Mouse (Mus musculus) C2C12 (cell line): Measurements from ENCODE around the gene Ecsit.

Experiments used
- CTCF ChIP-seq: IDR thresholded peaks from one replicate; pipeline ENCODE4 v1.5.1; 2011; ENCODE audit not compliant: control insufficient read depth, insufficient read depth, insufficient read length
- MYOG ChIP-seq: IDR thresholded peaks from one replicate; pipeline ENCODE4 v1.6.1; 2011; ENCODE audit not compliant: control insufficient read depth, insufficient read length; ENCODE audit errors: extremely low read depth

DNA sequence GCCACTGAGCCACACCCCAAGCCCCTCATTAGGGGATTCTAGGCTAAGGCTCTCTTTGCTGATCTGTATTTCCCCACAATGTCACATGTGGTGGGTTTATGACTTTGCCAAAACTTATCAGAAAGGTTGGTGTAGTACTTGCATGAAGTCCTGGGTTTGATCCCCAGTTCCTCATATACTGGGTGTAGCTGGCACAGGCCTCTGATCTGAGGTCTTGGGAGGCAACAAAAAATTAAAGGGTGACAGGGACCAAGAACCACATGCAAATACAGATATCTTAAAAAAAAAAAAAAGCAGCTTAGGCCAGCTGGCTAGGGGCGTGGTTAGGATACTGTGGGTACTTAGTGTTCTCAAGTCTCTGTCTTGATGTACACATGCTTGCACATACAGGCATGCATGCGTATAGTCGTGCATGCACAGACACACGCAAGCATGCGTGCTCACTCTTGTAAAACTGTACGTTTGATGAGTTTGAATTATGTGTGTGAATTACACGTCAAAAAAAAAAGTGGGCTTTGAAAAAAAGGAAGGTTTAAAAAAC lies 37.9 kb upstream of the Ecsit start:
- TF ChIP-seq CTCF (no peak), MYOG (no peak)
